Mouse (Mus musculus): ENCODE results near the gene Telo2.

GRCm38 (mm10) chr17:25111220-25111619, 4.5 kb downstream of the Telo2 start:
- TF ChIP-seq CTCF (IDR thresholded peaks at IDR 0.05; ENCODE audit: extremely low read depth, insufficient read depth, low read length) (no peak), POLR2A (IDR thresholded peaks at IDR 0.05; ENCODE audit: extremely low read depth, insufficient read depth, low read length) (no peak)

All from cortical plate, adult 2 months (tissue).